8 mouse cellular contexts compared by ENCODE assay signal in the genomic region with DNA sequence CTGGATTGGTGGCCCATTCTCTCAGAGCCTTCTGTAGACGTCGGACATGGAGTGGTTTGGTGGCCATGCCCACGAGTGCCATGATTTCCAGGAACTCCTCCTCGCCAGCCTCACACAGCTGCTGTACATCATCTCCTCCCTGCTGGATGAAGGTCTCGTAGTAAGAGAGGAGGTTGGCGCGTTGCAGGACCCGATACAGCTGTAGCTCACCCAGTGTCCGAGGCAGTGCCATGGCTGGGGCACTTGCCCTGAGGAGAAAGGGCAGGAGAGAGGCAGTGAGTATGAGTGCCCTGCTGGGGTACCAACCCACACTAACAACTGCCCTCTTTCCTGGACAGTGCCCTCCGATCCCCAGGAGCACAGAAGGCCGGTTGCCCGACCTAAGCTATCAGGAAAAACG. TPM values are rescaled to one million over a fixed set of nuclear protein-coding genes. Genes with fewer than 3 reads are reported as not detected.
DNase-seq lines count a peak whose midpoint lies in the region; ATAC-seq and TF ChIP-seq lines count a peak whose summit lies in the region.

No protein-coding gene starts in this region.

- H3K4me2 ChIP-seq in limb, embryonic 12.5 days: peak overlapping the region; percentile 88
- H3K4me2 ChIP-seq in stomach, embryonic 16.5 days (ENCODE audit: low read depth, low read length): peak overlapping the region; percentile 64

- peaks cover 36% of the 10 kb centered on the region for H3K4me1 ChIP-seq in spleen, adult 2 months (ENCODE audit: control insufficient read depth, insufficient read depth, insufficient read length)
- H3K4me1 ChIP-seq in limb, embryonic 12.5 days (replicated peaks): peaks cover 72% of the 10 kb centered on the region
- peaks cover 52% of the 10 kb centered on the region for H3K4me1 ChIP-seq in stomach, embryonic 16.5 days (ENCODE audit: control insufficient read depth, insufficient read depth, low read length)

- no peak for ATAC-seq in limb, embryonic 12.5 days (ENCODE audit: insufficient number of reproducible peaks, insufficient read depth, low FRiP score, low TSS enrichment, low read depth)
- no peak for ATAC-seq in stomach, embryonic 16.5 days (ENCODE audit: insufficient read depth, low FRiP score)

- no peak overlapping the region for H3K27ac ChIP-seq in spleen, adult 2 months (ENCODE audit: insufficient read depth, low read length)
- peak overlapping the region; percentile 100 for H3K27ac ChIP-seq in limb, embryonic 12.5 days
- H3K27ac ChIP-seq in stomach, embryonic 16.5 days (ENCODE audit: low read length): peak overlapping the region; percentile 98; the same call in 1 of the 2 replicates

- 0 out of 2 replicates have a peak overlapping the region, but pooled peaks have one; percentile 5 for H3K4me3 ChIP-seq in spleen, adult 2 months (ENCODE audit: extremely low read depth, insufficient read depth, insufficient read length)
- peak overlapping the region; percentile 80 for H3K4me3 ChIP-seq in limb, embryonic 12.5 days (replicated peaks)
- peak overlapping the region; percentile 58 for H3K4me3 ChIP-seq in stomach, embryonic 16.5 days (replicated peaks; ENCODE audit: low read length)

- DNase-seq in heart, adult 11 months: peak; percentile 94
- no peak for DNase-seq in heart, adult 8-10 months (ENCODE audit: low spot score)
- no peak for DNase-seq in spleen, adult 2 months (ENCODE audit: low read depth in 1 of 2, low spot score in 2 of 2)
- DNase-seq in spleen, postnatal 36 days (ENCODE audit: low spot score in 2 of 2): no peak
- DNase-seq in layer of hippocampus, adult 18-20 months (ENCODE audit: low spot score in 2 of 2): no peak
- DNase-seq in urinary bladder, postnatal 25 days (ENCODE audit: low spot score): no peak

- H3K9me3 ChIP-seq in limb, embryonic 12.5 days: no peaks in the 10 kb centered on the region
- H3K9me3 ChIP-seq in stomach, embryonic 16.5 days (replicated peaks; ENCODE audit: control insufficient read depth, low read length): no peaks in the 10 kb centered on the region

- peaks cover 20% of the 10 kb centered on the region for H3K36me3 ChIP-seq in spleen, adult 2 months (ENCODE audit: control insufficient read depth, insufficient read depth, low read length)
- peaks cover 43% of the 10 kb centered on the region for H3K36me3 ChIP-seq in limb, embryonic 12.5 days
- no peaks in the 10 kb centered on the region for H3K36me3 ChIP-seq in stomach, embryonic 16.5 days (ENCODE audit: control insufficient read depth, insufficient read depth, low read length)

- no peak for TF ChIP-seq CTCF in spleen, adult 2 months (IDR thresholded peaks at IDR 0.05; ENCODE audit: extremely low read depth, insufficient read depth, insufficient read length, insufficient replicate concordance)

- H3K9ac ChIP-seq in limb, embryonic 12.5 days (replicated peaks): peak overlapping the region; percentile 92
- peak overlapping the region; percentile 83 for H3K9ac ChIP-seq in stomach, embryonic 16.5 days (ENCODE audit: low read length)

- no peak for TF ChIP-seq POLR2A in spleen, adult 2 months (IDR thresholded peaks at IDR 0.05; ENCODE audit: low read depth, low read length)

- H3K27me3 ChIP-seq in spleen, adult 2 months (ENCODE audit: control insufficient read depth, insufficient read depth, low read length): no peaks in the 10 kb centered on the region
- no peaks in the 10 kb centered on the region for H3K27me3 ChIP-seq in limb, embryonic 12.5 days
- no peaks in the 10 kb centered on the region for H3K27me3 ChIP-seq in stomach, embryonic 16.5 days (ENCODE audit: control insufficient read depth, insufficient read depth, low read length)

- WGBS in spleen, adult 2 months: 80% methylated on average over 13 of the region's 13 CpGs
- 25% methylated on average over 13 of the region's 13 CpGs for WGBS in limb, embryonic 12.5 days
- WGBS in stomach, embryonic 16.5 days: 53% methylated on average over 13 of the region's 13 CpGs

RNA-seq across cellular contexts. Expression of a gene that starts 1.8 kb away (rescaled TPM):
- total RNA-seq in heart, adult 8-10 months (2022): 1 to 10 TPM; 3.0 to 5.1 (median 3.6) TPM
- 3.2 and 3.5 TPM in 2 replicates for polyA plus RNA-seq in spleen, adult 2 months (2012; rRNA removed)
- polyA plus RNA-seq in limb, embryonic 12.5 days (2016; fragmentation: Nextera tagmentation; extraction: Ambion mirVana): 12.6 and 13.5 TPM in 2 replicates
- polyA plus RNA-seq in stomach, embryonic 16.5 days (2015; fragmentation: Nextera tagmentation; extraction: Ambion mirVana): 8.8 and 10.0 TPM in 2 replicates
- total RNA-seq in layer of hippocampus, adult 18-20 months (2021): 1 to 10 TPM; 6.6 to 6.7 TPM

RNA-seq across cellular contexts. Expression of a gene that starts 3.5 kb away (rescaled TPM):
- 10 to 100 TPM in 1 of 4 experiments, 1 to 10 TPM in 3; 5.0 to 10.3 (median 6.6) TPM for total RNA-seq in heart, adult 8-10 months (2022)
- polyA plus RNA-seq in spleen, adult 2 months (2012; rRNA removed): 30.6 and 32.7 TPM in 2 replicates
- 15.3 and 19.1 TPM in 2 replicates for polyA plus RNA-seq in limb, embryonic 12.5 days (2016; fragmentation: Nextera tagmentation; extraction: Ambion mirVana)
- 9.9 and 10.1 TPM in 2 replicates for polyA plus RNA-seq in stomach, embryonic 16.5 days (2015; fragmentation: Nextera tagmentation; extraction: Ambion mirVana)
- total RNA-seq in layer of hippocampus, adult 18-20 months (2021): 10 to 100 TPM; 54.8 to 55.6 TPM

RNA-seq across cellular contexts. Expression of a gene that starts 22.1 kb away (rescaled TPM):
- 10 to 100 TPM; 38.4 to 43.7 (median 43.2) TPM for total RNA-seq in heart, adult 8-10 months (2022)
- 120 and 126 TPM in 2 replicates for polyA plus RNA-seq in spleen, adult 2 months (2012; rRNA removed)
- polyA plus RNA-seq in limb, embryonic 12.5 days (2016; fragmentation: Nextera tagmentation; extraction: Ambion mirVana): 8.7 and 12.1 TPM in 2 replicates
- 49.7 and 60.3 TPM in 2 replicates for polyA plus RNA-seq in stomach, embryonic 16.5 days (2015; fragmentation: Nextera tagmentation; extraction: Ambion mirVana)
- total RNA-seq in layer of hippocampus, adult 18-20 months (2021): 1 to 10 TPM; 5.7 to 7.3 TPM

RNA-seq across cellular contexts. Expression of a gene that starts 40.1 kb away (rescaled TPM):
- under 1 TPM in 1 of 4 experiments, not detected in 3; 0.08 TPM for total RNA-seq in heart, adult 8-10 months (2022)
- 0.13 and 0.21 TPM in 2 replicates for polyA plus RNA-seq in spleen, adult 2 months (2012; rRNA removed)
- 0.33 and 0.59 TPM in 2 replicates for polyA plus RNA-seq in limb, embryonic 12.5 days (2016; fragmentation: Nextera tagmentation; extraction: Ambion mirVana)
- polyA plus RNA-seq in stomach, embryonic 16.5 days (2015; fragmentation: Nextera tagmentation; extraction: Ambion mirVana): 24.5 and 28.6 TPM in 2 replicates
- total RNA-seq in layer of hippocampus, adult 18-20 months (2021): 1 to 10 TPM in 1 of 2 experiments, under 1 TPM in 1; 0.79 to 1.7 TPM

RNA-seq across cellular contexts. Expression of a gene that starts 43.9 kb away (rescaled TPM):
- 10 to 100 TPM; 64.0 to 88.9 (median 74.0) TPM for total RNA-seq in heart, adult 8-10 months (2022)
- 98.7 and 99.4 TPM in 2 replicates for polyA plus RNA-seq in spleen, adult 2 months (2012; rRNA removed)
- polyA plus RNA-seq in limb, embryonic 12.5 days (2016; fragmentation: Nextera tagmentation; extraction: Ambion mirVana): 87.6 and 94.7 TPM in 2 replicates
- polyA plus RNA-seq in stomach, embryonic 16.5 days (2015; fragmentation: Nextera tagmentation; extraction: Ambion mirVana): 95.6 and 102 TPM in 2 replicates
- 100 to 1,000 TPM; 284 to 294 TPM for total RNA-seq in layer of hippocampus, adult 18-20 months (2021)

Comparison
In these comparisons a context has a peak if more than half of its experiments do, and no peak if none do; other contexts are left out.
1. H3K4me3 ChIP-seq: peak in every context shown above with its lines; median percentile 80 in limb, embryonic 12.5 days; 58 in stomach, embryonic 16.5 days; 5 in spleen, adult 2 months.